Mouse (Mus musculus) cortical plate, adult 2 months (tissue): ENCODE measurements around the gene Pop7. TPM values are rescaled to one million over a fixed set of nuclear protein-coding genes. Genes with fewer than 3 reads are reported as not detected.
A peak's percentile ranks its signal among the peaks of the same experiment; 100 is the strongest.

Source experiments
- H3K27ac ChIP-seq: fragments of 200-500 bp; 2 replicates; pipeline ENCODE4 v1.5.1; 2012; ENCODE audit warnings: low read length, control low read depth, inconsistent platforms; ENCODE audit not compliant: insufficient read depth
- H3K4me1 ChIP-seq: fragments of 200-500 bp; 2 replicates; pipeline ENCODE4 v1.6.1; 2011; ENCODE audit warnings: low read length; ENCODE audit not compliant: control insufficient read depth, insufficient read depth
- H3K4me3 ChIP-seq: fragments of 200-500 bp; 2 replicates; pipeline ENCODE4 v1.5.1; 2011; ENCODE audit warnings: mild to moderate bottlenecking, low read length, control low read depth; ENCODE audit not compliant: insufficient read depth
- CTCF ChIP-seq: fragments of 200-500 bp; IDR thresholded peaks from 2 replicates; pipeline ENCODE4 v1.5.1; 2011; ENCODE audit warnings: mild to moderate bottlenecking, control low read depth, low read length; ENCODE audit not compliant: insufficient read depth; ENCODE audit errors: extremely low read depth
- POLR2A ChIP-seq: fragments of 200-500 bp; IDR thresholded peaks from 2 replicates; pipeline ENCODE4 v1.6.1; 2011; ENCODE audit warnings: mild to moderate bottlenecking, low read length, control low read depth; ENCODE audit not compliant: insufficient read depth; ENCODE audit errors: extremely low read depth
- polyA plus RNA-seq: library from polyadenylated mRNA; depleted of rRNA; stranded (reverse); fragments of >200 nt; gene quantifications from 2 replicates; pipeline ENCODE4 v1.2.3, GENCODE M21; 2012

The Pop7 gene
- polyA plus RNA-seq, 1 experiment, result 46.4 TPM

DNA sequence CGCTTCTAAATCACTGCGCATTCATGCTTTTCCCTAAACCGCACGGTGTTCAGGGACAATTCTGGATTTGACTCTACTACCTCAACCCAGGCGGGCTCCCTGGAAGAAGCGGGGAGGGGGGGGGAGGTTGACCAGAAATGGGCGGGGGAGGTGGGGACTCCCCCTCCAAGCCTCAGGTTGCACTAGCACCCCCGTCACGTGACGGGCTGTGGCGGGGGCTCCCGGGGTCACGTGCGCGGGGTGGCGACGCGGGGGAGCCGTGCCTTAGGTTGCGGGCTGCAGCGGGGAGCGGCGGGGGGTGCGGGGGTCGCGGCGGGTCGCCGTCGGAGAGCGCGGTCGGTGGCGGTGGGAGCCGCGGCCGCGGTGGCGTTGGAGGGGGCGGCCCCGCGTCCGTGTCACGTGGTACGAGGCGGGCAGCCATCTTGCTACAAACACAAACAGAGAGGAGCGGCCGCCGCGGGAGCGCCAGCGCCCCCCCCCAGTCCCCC is 7.7 kb upstream of the Pop7 start:
- TF ChIP-seq POLR2A, result no peak
- no peak for TF ChIP-seq CTCF
- Histone ChIP-seq H3K4me3 (peak overlapping the region; percentile 70), H3K27ac (peak overlapping the region; percentile 70; the same call in 1 of the 2 replicates), H3K4me1 (peaks cover 6% of the 10 kb centered on the region)

- Histone ChIP-seq H3K4me1 (peaks cover 2% of the 10 kb centered on the region; the same call in 1 of the 2 replicates), H3K27ac (no peak overlapping the region), H3K4me3 (no peak overlapping the region)
- TF ChIP-seq CTCF, result no peak
- TF ChIP-seq POLR2A, result no peak
Measured at GRCm38 (mm10) chr5:137504041-137504440, 1.7 kb upstream of the Pop7 start.

DNA sequence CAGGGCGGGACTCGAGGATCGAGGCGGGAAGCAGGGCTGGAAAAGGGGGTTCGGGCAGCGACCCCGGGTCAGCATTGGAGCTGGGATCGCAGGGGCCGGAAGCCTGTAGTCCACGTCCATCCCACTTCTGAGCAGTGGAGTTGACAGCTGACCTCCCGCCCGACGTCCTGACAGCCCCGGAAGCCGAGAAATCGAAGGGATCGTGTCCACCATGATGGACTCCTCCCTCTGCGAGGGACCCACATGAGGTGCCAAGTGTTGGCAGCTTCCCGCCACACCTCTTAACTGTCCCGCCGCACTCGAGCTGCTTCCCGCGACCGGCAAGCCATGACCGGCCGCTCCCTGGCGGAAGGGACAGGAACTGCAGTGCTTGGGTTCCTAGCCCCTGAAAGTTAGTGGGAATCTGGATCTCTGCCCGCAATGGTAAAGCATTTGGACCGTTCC is 371 bp upstream of the Pop7 start:
- H3K4me1 ChIP-seq, result peaks cover 2% of the 10 kb centered on the region; the same call in 1 of the 2 replicates
- peak overlapping the region; percentile 62 for H3K4me3 ChIP-seq
- H3K27ac ChIP-seq, result no peak overlapping the region
- peak; percentile 8; the same call in 1 of the 2 replicates for TF ChIP-seq POLR2A
- peak; percentile 70 for TF ChIP-seq CTCF

- H3K27ac ChIP-seq, result no peak overlapping the region
- peaks cover 2% of the 10 kb centered on the region; the same call in 1 of the 2 replicates for H3K4me1 ChIP-seq
- no peak for TF ChIP-seq CTCF
- H3K4me3 ChIP-seq, result no peak overlapping the region
Measured at GRCm38 (mm10) chr5:137500186-137500585, 2.1 kb downstream of the Pop7 start.

DNA sequence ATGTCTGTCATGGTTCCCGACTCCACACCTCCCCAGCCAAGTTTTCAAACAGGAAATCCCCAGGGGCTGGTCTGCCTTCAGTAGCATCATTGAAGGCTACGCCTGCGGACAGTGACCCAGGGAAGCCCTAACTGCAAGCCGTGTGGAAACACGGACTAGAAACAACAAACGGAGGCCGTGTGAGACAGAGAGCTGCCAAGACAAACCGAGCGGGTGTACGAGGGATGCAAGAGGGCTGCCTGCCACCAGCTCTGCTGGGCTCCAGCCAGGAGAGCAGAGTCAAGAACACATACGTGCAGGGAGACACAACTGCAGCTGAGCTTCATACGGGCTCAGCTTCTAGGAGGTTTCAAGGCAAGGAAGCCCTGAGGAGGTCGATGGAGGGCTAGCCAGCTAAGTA is 8.5 kb downstream of the Pop7 start:
- TF ChIP-seq POLR2A (no peak), CTCF (no peak)
- H3K4me1 ChIP-seq, result 0 out of 2 replicates have a peak, but pooled peaks cover 1% of the 10 kb centered on the region
- H3K4me3 ChIP-seq, result no peak overlapping the region
- H3K27ac ChIP-seq, result no peak overlapping the region

DNA sequence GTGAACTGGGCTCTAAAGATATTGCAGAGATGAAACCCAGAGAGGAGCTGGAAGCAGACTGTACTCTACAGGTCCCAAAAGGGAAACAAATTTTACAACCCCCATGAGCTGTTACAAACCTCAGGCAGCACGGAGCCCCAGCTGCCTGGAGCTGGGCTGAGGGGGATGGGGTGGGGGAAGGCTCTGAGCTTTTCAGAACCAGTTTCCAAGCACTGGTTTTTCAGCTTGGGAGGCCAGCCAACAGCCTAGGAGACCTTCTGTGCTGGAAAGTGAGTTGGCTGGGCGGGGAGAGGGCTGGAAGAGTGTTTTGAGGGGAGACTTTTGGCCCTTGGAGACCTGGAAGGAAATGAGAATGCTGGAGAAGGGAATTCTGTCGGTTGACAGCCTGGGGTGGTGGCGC is 10.8 kb downstream of the Pop7 start:
- TF ChIP-seq POLR2A, result no peak
- no peak for TF ChIP-seq CTCF
- H3K4me1 ChIP-seq, result 0 out of 2 replicates have a peak, but pooled peaks cover 1% of the 10 kb centered on the region
- no peak overlapping the region for H3K4me3 ChIP-seq
- no peak overlapping the region for H3K27ac ChIP-seq

DNA sequence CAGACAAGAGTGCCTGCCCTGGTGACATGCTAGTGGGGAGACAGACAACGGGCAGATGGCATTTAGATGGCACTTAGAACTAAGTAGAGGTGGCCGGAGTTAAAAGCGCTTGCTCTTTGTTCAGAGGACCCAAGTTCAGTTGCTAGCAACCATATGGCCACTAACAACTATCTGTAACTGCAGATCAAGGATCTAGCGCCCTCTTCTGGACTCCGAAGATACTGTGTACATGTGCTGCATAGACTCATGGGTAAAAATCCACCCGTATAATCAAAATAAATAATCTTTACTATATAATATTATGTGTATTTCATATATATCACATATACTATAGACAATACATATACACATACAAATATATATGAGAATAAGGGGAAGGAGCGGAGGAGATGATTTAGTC is 14.7 kb downstream of the Pop7 start:
- H3K4me3 ChIP-seq, result no peak overlapping the region
- no peak overlapping the region for H3K27ac ChIP-seq
- H3K4me1 ChIP-seq, result 0 out of 2 replicates have a peak, but pooled peaks cover 1% of the 10 kb centered on the region
- TF ChIP-seq POLR2A (no peak), CTCF (no peak)

GRCm38 (mm10) chr5:137485851-137486155 is 16.5 kb downstream of the Pop7 start:
- Histone ChIP-seq H3K4me1 (no peaks in the 10 kb centered on the region), H3K4me3 (no peak overlapping the region), H3K27ac (no peak overlapping the region)
- no peak for TF ChIP-seq POLR2A
- TF ChIP-seq CTCF, result no peak

DNA sequence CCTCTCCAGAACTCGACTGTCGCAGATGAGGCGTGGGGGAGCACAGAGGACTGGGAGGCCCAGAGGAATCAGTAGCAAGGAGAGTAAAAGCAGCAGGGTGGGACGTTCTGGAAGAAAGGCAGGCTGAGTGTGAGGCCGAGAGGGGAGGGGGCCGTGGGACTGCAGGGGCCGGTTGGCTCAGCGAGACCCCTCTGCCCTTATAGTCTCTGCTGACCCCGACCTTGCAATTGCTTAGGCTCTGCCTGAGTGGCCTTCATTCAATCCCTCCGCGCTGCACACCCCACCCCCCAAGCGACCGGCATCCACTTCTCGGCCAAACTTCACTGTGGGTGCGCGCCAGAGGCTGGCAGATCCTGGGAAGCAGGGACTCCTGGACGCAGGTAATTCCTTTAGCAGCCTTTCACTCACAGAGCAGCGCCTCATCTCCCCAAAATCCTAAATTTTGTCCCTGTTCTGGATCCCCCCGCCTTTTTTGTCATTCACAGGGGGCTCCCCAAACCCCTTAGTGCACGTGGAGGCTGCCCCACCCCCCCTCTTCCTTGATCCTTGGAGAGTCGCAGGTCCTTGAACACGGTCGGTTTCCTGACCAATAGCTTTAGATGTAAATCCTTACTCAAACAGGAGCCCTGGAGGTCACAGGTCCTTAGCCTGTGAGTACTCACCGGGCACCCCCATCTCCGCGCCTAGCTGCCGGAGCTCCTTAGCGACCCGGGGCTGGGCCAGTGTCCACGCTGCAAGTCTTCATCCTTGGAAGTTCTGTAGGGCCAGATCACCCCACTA is 17.1 kb downstream of the Pop7 start:
- TF ChIP-seq POLR2A (no peak), CTCF (no peak)
- Histone ChIP-seq H3K4me3 (no peak overlapping the region), H3K4me1 (no peaks in the 10 kb centered on the region), H3K27ac (no peak overlapping the region)

GRCm38 (mm10) chr5:137481897-137482296 is 20.4 kb downstream of the Pop7 start:
- TF ChIP-seq POLR2A, result no peak
- no peak overlapping the region for H3K4me3 ChIP-seq
- H3K27ac ChIP-seq, result no peak overlapping the region
- H3K4me1 ChIP-seq, result no peaks in the 10 kb centered on the region

DNA sequence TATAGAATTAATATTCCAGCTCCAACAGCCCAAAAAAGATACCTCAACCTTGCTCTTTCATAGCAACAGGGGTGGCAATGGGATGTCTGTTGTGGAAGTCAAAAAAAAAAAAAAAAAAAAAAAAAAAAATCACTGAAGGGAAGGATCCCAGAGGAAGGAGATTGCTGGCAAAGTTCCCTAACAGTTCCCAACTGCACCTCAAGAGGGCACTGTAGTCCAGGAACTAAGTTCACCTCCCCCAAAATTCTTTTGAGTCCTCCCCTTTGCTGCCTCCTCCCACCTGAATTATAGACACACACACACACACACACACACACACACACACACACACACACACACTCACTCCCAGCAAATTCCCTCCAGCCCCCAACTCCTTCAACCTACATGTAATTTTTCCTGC is 21.2 kb downstream of the Pop7 start:
- Histone ChIP-seq H3K27ac (no peak overlapping the region), H3K4me1 (no peaks in the 10 kb centered on the region), H3K4me3 (no peak overlapping the region)
- TF ChIP-seq POLR2A, result no peak
- TF ChIP-seq CTCF, result peak; percentile 83
